Mouse (Mus musculus): ENCODE results near the gene Hdac6. TPM values are rescaled to one million over a fixed set of nuclear protein-coding genes. Genes with fewer than 3 reads are reported as not detected.

Gene Hdac6
- polyA plus RNA-seq (2012; rRNA removed): 67.3 and 78.8 TPM in 2 replicates
- 28.1 and 32.3 TPM in 2 replicates for polyA plus RNA-seq (2014; fragmentation: Nextera tagmentation; extraction: Ambion mirVana)

- peak; percentile 47; the same call in 1 of the 2 replicates for TF ChIP-seq POLR2A (IDR thresholded peaks at IDR 0.05; ENCODE audit: borderline replicate concordance, extremely low read depth, insufficient read depth, insufficient read length)
- peaks cover 2% of the 10 kb centered on the region for H3K36me3 ChIP-seq (ENCODE audit: control insufficient read depth, insufficient read depth, low read length)
- peak within 1 kb of the TSS; percentile 46 for H3K4me2 ChIP-seq (replicated peaks; ENCODE audit: low read depth, low read length, severe bottlenecking)
- no peaks in the 10 kb centered on the region for H3K4me1 ChIP-seq (ENCODE audit: control insufficient read depth, insufficient read depth, low read length)
- no peaks in the 10 kb centered on the region for H3K9me3 ChIP-seq (ENCODE audit: control insufficient read depth, low read length)
- H3K9ac ChIP-seq (ENCODE audit: low read depth, low read length, severe bottlenecking): peak within 1 kb of the TSS; percentile 54
- ATAC-seq (ENCODE audit: low FRiP score, low read depth): no peak
- WGBS: 29% methylated on average over 31 of the region's 37 CpGs
- 0 out of 2 replicates have a peak within 1 kb of the TSS, but pooled peaks have one; percentile 33 for H3K27ac ChIP-seq (replicated peaks; ENCODE audit: low read depth, low read length)
- peak within 1 kb of the TSS; percentile 46 for H3K4me3 ChIP-seq (replicated peaks; ENCODE audit: low read length)
- DNase-seq (ENCODE audit: low spot score): no peak
- H3K27me3 ChIP-seq (ENCODE audit: control insufficient read depth, insufficient read depth, low read length): no peaks in the 10 kb centered on the region
Observed at GRCm38 (mm10) chrX:7947108-7947899, at the start of gene Hdac6. TSS of gene Hdac6 (minus strand) at chrX:7947889.

GRCm38 (mm10) chrX:7993068-7993735 is 45.5 kb upstream of the Hdac6 start:
- no peak for DNase-seq (ENCODE audit: low spot score)
- ATAC-seq (ENCODE audit: low FRiP score, low read depth): no peak
- no peak overlapping the region for H3K4me2 ChIP-seq (replicated peaks; ENCODE audit: low read depth, low read length, severe bottlenecking)
- no peaks in the 10 kb centered on the region for H3K4me1 ChIP-seq (ENCODE audit: control insufficient read depth, insufficient read depth, low read length)
- no peaks in the 10 kb centered on the region for H3K9me3 ChIP-seq (ENCODE audit: control insufficient read depth, low read length)
- TF ChIP-seq POLR2A (IDR thresholded peaks at IDR 0.05; ENCODE audit: borderline replicate concordance, extremely low read depth, insufficient read depth, insufficient read length): no peak
- no peaks in the 10 kb centered on the region for H3K27me3 ChIP-seq (ENCODE audit: control insufficient read depth, insufficient read depth, low read length)
- H3K36me3 ChIP-seq (ENCODE audit: control insufficient read depth, insufficient read depth, low read length): no peaks in the 10 kb centered on the region
- H3K4me3 ChIP-seq (replicated peaks; ENCODE audit: low read length): no peak overlapping the region
- no peak overlapping the region for H3K27ac ChIP-seq (replicated peaks; ENCODE audit: low read depth, low read length)
- WGBS: 71% methylated on average over 10 of the region's 10 CpGs
- H3K9ac ChIP-seq (ENCODE audit: low read depth, low read length, severe bottlenecking): no peak overlapping the region

GRCm38 (mm10) chrX:7992379-7993067 is 44.8 kb upstream of the Hdac6 start:
- no peak overlapping the region for H3K27ac ChIP-seq (replicated peaks; ENCODE audit: low read depth, low read length)
- DNase-seq (ENCODE audit: low spot score) (no peak), ATAC-seq (ENCODE audit: low FRiP score, low read depth) (no peak)
- 57% methylated on average over 8 of the region's 8 CpGs for WGBS
- TF ChIP-seq POLR2A (IDR thresholded peaks at IDR 0.05; ENCODE audit: borderline replicate concordance, extremely low read depth, insufficient read depth, insufficient read length): no peak
- H3K4me3 ChIP-seq (replicated peaks; ENCODE audit: low read length): no peak overlapping the region
- no peak overlapping the region for H3K4me2 ChIP-seq (replicated peaks; ENCODE audit: low read depth, low read length, severe bottlenecking)
- H3K36me3 ChIP-seq (ENCODE audit: control insufficient read depth, insufficient read depth, low read length): no peaks in the 10 kb centered on the region
- no peaks in the 10 kb centered on the region for H3K9me3 ChIP-seq (ENCODE audit: control insufficient read depth, low read length)
- H3K27me3 ChIP-seq (ENCODE audit: control insufficient read depth, insufficient read depth, low read length): no peaks in the 10 kb centered on the region
- no peak overlapping the region for H3K9ac ChIP-seq (ENCODE audit: low read depth, low read length, severe bottlenecking)
- H3K4me1 ChIP-seq (ENCODE audit: control insufficient read depth, insufficient read depth, low read length): no peaks in the 10 kb centered on the region

GRCm38 (mm10) chrX:7981368-7981767 is 33.7 kb upstream of the Hdac6 start:
- WGBS: 86% methylated on average over 7 of the region's 7 CpGs
- ATAC-seq (ENCODE audit: low FRiP score, low read depth): no peak

GRCm38 (mm10) chrX:7977892-7978291 is 30.2 kb upstream of the Hdac6 start, which contains the start of gene Gata1:
TSS of gene Gata1 (minus strand) at chrX:7978071.
- DNase-seq (ENCODE audit: low spot score) (no peak), ATAC-seq (ENCODE audit: low FRiP score, low read depth) (no peak)
- Histone ChIP-seq H3K27ac (replicated peaks; ENCODE audit: low read depth, low read length) (no peak within 1 kb of the TSS), H3K9me3 (ENCODE audit: control insufficient read depth, low read length) (no peaks in the 10 kb centered on the region), H3K4me3 (replicated peaks; ENCODE audit: low read length) (no peak within 1 kb of the TSS), H3K9ac (ENCODE audit: low read depth, low read length, severe bottlenecking) (no peak within 1 kb of the TSS), H3K4me1 (ENCODE audit: control insufficient read depth, insufficient read depth, low read length) (no peaks in the 10 kb centered on the region), H3K4me2 (replicated peaks; ENCODE audit: low read depth, low read length, severe bottlenecking) (no peak within 1 kb of the TSS), H3K27me3 (ENCODE audit: control insufficient read depth, insufficient read depth, low read length) (no peaks in the 10 kb centered on the region), H3K36me3 (ENCODE audit: control insufficient read depth, insufficient read depth, low read length) (no peaks in the 10 kb centered on the region)
- no peak for TF ChIP-seq POLR2A (IDR thresholded peaks at IDR 0.05; ENCODE audit: borderline replicate concordance, extremely low read depth, insufficient read depth, insufficient read length)
- WGBS: 92% methylated on average over 11 of the region's 11 CpGs

More at GRCm38 (mm10) chrX:7981368-7981767, 33.7 kb upstream of the Hdac6 start:
- H3K4me1 ChIP-seq (ENCODE audit: control insufficient read depth, insufficient read depth, low read length): no peaks in the 10 kb centered on the region
- no peak for TF ChIP-seq POLR2A (IDR thresholded peaks at IDR 0.05; ENCODE audit: borderline replicate concordance, extremely low read depth, insufficient read depth, insufficient read length)
- H3K36me3 ChIP-seq (ENCODE audit: control insufficient read depth, insufficient read depth, low read length): no peaks in the 10 kb centered on the region
- H3K4me3 ChIP-seq (replicated peaks; ENCODE audit: low read length): no peak overlapping the region
- DNase-seq (ENCODE audit: low spot score): no peak
- H3K27me3 ChIP-seq (ENCODE audit: control insufficient read depth, insufficient read depth, low read length): no peaks in the 10 kb centered on the region
- no peak overlapping the region for H3K4me2 ChIP-seq (replicated peaks; ENCODE audit: low read depth, low read length, severe bottlenecking)
- no peak overlapping the region for H3K9ac ChIP-seq (ENCODE audit: low read depth, low read length, severe bottlenecking)
- H3K9me3 ChIP-seq (ENCODE audit: control insufficient read depth, low read length): no peaks in the 10 kb centered on the region
- H3K27ac ChIP-seq (replicated peaks; ENCODE audit: low read depth, low read length): no peak overlapping the region
